8 mouse cellular contexts compared by ENCODE assay signal in genomic region chr9:22131226-22131981, GRCm38 (mm10). TPM values are rescaled to one million over a fixed set of nuclear protein-coding genes. Genes with fewer than 3 reads are reported as not detected.
A peak's percentile ranks its signal among the peaks of the same experiment; 100 is the strongest.
DNase-seq lines count a peak whose midpoint lies in the region; ATAC-seq and TF ChIP-seq lines count a peak whose summit lies in the region.

No protein-coding gene starts in this region.

- no peaks in the 10 kb centered on the region for H3K27me3 ChIP-seq in intestine, postnatal 0 days (replicated peaks; ENCODE audit: control insufficient read depth, insufficient read depth, low read length)
- no peaks in the 10 kb centered on the region for H3K27me3 ChIP-seq in liver, postnatal 0 days (ENCODE audit: insufficient read depth, low read length)
- H3K27me3 ChIP-seq in neural tube, embryonic 14.5 days (ENCODE audit: control insufficient read depth, insufficient read depth, low read length), result peaks cover 11% of the 10 kb centered on the region
- no peaks in the 10 kb centered on the region for H3K27me3 ChIP-seq in cerebellum, adult 2 months (ENCODE audit: control insufficient read depth, insufficient read depth, low read length)

- H3K9me3 ChIP-seq in intestine, postnatal 0 days (ENCODE audit: control insufficient read depth), result no peaks in the 10 kb centered on the region
- H3K9me3 ChIP-seq in liver, postnatal 0 days (ENCODE audit: low read length), result no peaks in the 10 kb centered on the region
- H3K9me3 ChIP-seq in neural tube, embryonic 14.5 days (ENCODE audit: control insufficient read depth, low read length), result no peaks in the 10 kb centered on the region

- ATAC-seq in intestine, postnatal 0 days, result peak; percentile 89
- ATAC-seq in liver, postnatal 0 days, result peak; percentile 63
- ATAC-seq in neural tube, embryonic 14.5 days (ENCODE audit: low read depth), result 0 out of 2 replicates have a peak, but pooled peaks have one; percentile 5

- peaks cover 4% of the 10 kb centered on the region; the same call in 1 of the 2 replicates for H3K36me3 ChIP-seq in intestine, postnatal 0 days (ENCODE audit: control insufficient read depth, insufficient read depth)
- H3K36me3 ChIP-seq in liver, postnatal 0 days (replicated peaks; ENCODE audit: insufficient read depth, low read length), result peaks cover 33% of the 10 kb centered on the region
- H3K36me3 ChIP-seq in neural tube, embryonic 14.5 days (ENCODE audit: control insufficient read depth, insufficient read depth, low read length), result no peaks in the 10 kb centered on the region

- no peak for TF ChIP-seq CTCF in intestine, postnatal 0 days (IDR thresholded peaks at IDR 0.05; ENCODE audit: low read depth)
- TF ChIP-seq CTCF in liver, postnatal 0 days (IDR thresholded peaks at IDR 0.05; ENCODE audit: low read depth), result no peak
- no peak for TF ChIP-seq CTCF in cerebellum, adult 2 months (IDR thresholded peaks at IDR 0.05; ENCODE audit: borderline replicate concordance, insufficient read depth, low read depth, low read length)

- H3K4me2 ChIP-seq in intestine, postnatal 0 days (replicated peaks; ENCODE audit: low read depth), result peak overlapping the region; percentile 71
- H3K4me2 ChIP-seq in liver, postnatal 0 days (ENCODE audit: low read depth, low read length), result peak overlapping the region; percentile 90
- H3K4me2 ChIP-seq in neural tube, embryonic 14.5 days (ENCODE audit: low read depth, low read length), result peak overlapping the region; percentile 23; the same call in 1 of the 2 replicates

- peak overlapping the region; percentile 57 for H3K9ac ChIP-seq in intestine, postnatal 0 days (ENCODE audit: low read depth, low read length)
- H3K9ac ChIP-seq in liver, postnatal 0 days (replicated peaks), result peak overlapping the region; percentile 56
- no peak overlapping the region for H3K9ac ChIP-seq in neural tube, embryonic 14.5 days (replicated peaks; ENCODE audit: low read depth, low read length)

- TF ChIP-seq EP300 in liver, postnatal 0 days (IDR thresholded peaks at IDR 0.05; ENCODE audit: low read depth), result no peak

- intact Hi-C loops in gastrocnemius, postnatal 14 days (cut with DNase I; ENCODE audit: low total_unique reads), result no loop called here

- peak overlapping the region; percentile 40 for H3K4me3 ChIP-seq in intestine, postnatal 0 days (ENCODE audit: low read depth, low read length)
- peak overlapping the region; percentile 42 for H3K4me3 ChIP-seq in liver, postnatal 0 days (ENCODE audit: low read depth, low read length)
- no peak overlapping the region for H3K4me3 ChIP-seq in neural tube, embryonic 14.5 days (ENCODE audit: low read depth, low read length)
- H3K4me3 ChIP-seq in cerebellum, adult 2 months (replicated peaks; ENCODE audit: insufficient read depth, low read depth, low read length), result no peak overlapping the region

- peak; percentile 67 for DNase-seq in CD4-positive, CD25-positive, alpha-beta regulatory T cell, adult 2 months (ENCODE audit: low read depth, low spot score)
- peak; percentile 38 for DNase-seq in adrenal gland, postnatal 25 days
- DNase-seq in gastrocnemius, postnatal 14 days, result peak; percentile 34
- peak; percentile 70 for DNase-seq in liver, postnatal 0 days
- no peak for DNase-seq in frontal cortex, adult 2 months (ENCODE audit: extremely low spot score in 1 of 2, low spot score in 1 of 2)
- no peak for DNase-seq in cerebellum, adult 2 months

- 1% methylated on average over 35 of the region's 35 CpGs for WGBS in intestine, postnatal 0 days
- WGBS in liver, postnatal 0 days (ENCODE audit: insufficient replicate concordance), result 3% methylated on average over 35 of the region's 35 CpGs
- WGBS in neural tube, embryonic 14.5 days, result 3% methylated on average over 33 of the region's 35 CpGs
- 10% methylated on average over 35 of the region's 35 CpGs for WGBS in cerebellum, adult 2 months

- peak overlapping the region; percentile 83 for H3K27ac ChIP-seq in intestine, postnatal 0 days (ENCODE audit: low read depth, low read length)
- peak overlapping the region; percentile 62 for H3K27ac ChIP-seq in liver, postnatal 0 days (ENCODE audit: low read depth)
- no peak overlapping the region for H3K27ac ChIP-seq in neural tube, embryonic 14.5 days (ENCODE audit: low read depth, low read length)
- no peak overlapping the region for H3K27ac ChIP-seq in cerebellum, adult 2 months (ENCODE audit: insufficient read depth, low read length)

- H3K4me1 ChIP-seq in intestine, postnatal 0 days (replicated peaks; ENCODE audit: control insufficient read depth, insufficient read depth, low read length), result no peaks in the 10 kb centered on the region
- H3K4me1 ChIP-seq in liver, postnatal 0 days (ENCODE audit: insufficient read depth), result peaks cover 22% of the 10 kb centered on the region
- H3K4me1 ChIP-seq in neural tube, embryonic 14.5 days (ENCODE audit: control insufficient read depth, insufficient read depth, low read length), result no peaks in the 10 kb centered on the region
- H3K4me1 ChIP-seq in cerebellum, adult 2 months (ENCODE audit: control insufficient read depth, insufficient read depth, low read length), result no peaks in the 10 kb centered on the region

- no peak for TF ChIP-seq POLR2A in cerebellum, adult 2 months (IDR thresholded peaks at IDR 0.05; ENCODE audit: borderline replicate concordance, insufficient read depth, low read length)

RNA-seq across cellular contexts. Expression of gene Acp5, which starts 4.1 kb away (rescaled TPM):
- 19.0 and 25.4 TPM in 2 replicates for total RNA-seq in adrenal gland, postnatal 25 days (2021)
- 1 to 10 TPM in 1 of 2 experiments, under 1 TPM in 1; 0.55 to 1.1 TPM for total RNA-seq in gastrocnemius, postnatal 14 days (2021)
- polyA plus RNA-seq in intestine, postnatal 0 days (2015; fragmentation: Nextera tagmentation; extraction: Ambion mirVana), result 175 and 178 TPM in 2 replicates
- 102 and 108 TPM in 2 replicates for polyA plus RNA-seq in liver, postnatal 0 days (2015; fragmentation: Nextera tagmentation; extraction: Ambion mirVana)
- polyA plus RNA-seq in neural tube, embryonic 14.5 days (2014; fragmentation: Nextera tagmentation; extraction: Ambion mirVana), result 0.26 and 0.40 TPM in 2 replicates
- 0.60 and 1.6 TPM in 2 replicates for polyA plus RNA-seq in frontal cortex, adult 2 months (2012; rRNA removed)
- 0.25 and 0.28 TPM in 2 replicates for polyA plus RNA-seq in cerebellum, adult 2 months (2012; rRNA removed)

RNA-seq across cellular contexts. Expression of gene Elof1, which starts 14.4 kb away (rescaled TPM):
- 75.1 and 75.8 TPM in 2 replicates for total RNA-seq in adrenal gland, postnatal 25 days (2021)
- total RNA-seq in gastrocnemius, postnatal 14 days (2021), result 10 to 100 TPM; 30.1 to 32.7 TPM
- polyA plus RNA-seq in intestine, postnatal 0 days (2015; fragmentation: Nextera tagmentation; extraction: Ambion mirVana), result 93.7 and 99.4 TPM in 2 replicates
- polyA plus RNA-seq in liver, postnatal 0 days (2015; fragmentation: Nextera tagmentation; extraction: Ambion mirVana), result 72.7 and 75.6 TPM in 2 replicates
- 177 and 196 TPM in 2 replicates for polyA plus RNA-seq in neural tube, embryonic 14.5 days (2014; fragmentation: Nextera tagmentation; extraction: Ambion mirVana)
- polyA plus RNA-seq in frontal cortex, adult 2 months (2012; rRNA removed), result 107 and 121 TPM in 2 replicates
- polyA plus RNA-seq in cerebellum, adult 2 months (2012; rRNA removed), result 125 and 130 TPM in 2 replicates

RNA-seq across cellular contexts. Expression of gene Pigyl, which starts 25.2 kb away (rescaled TPM):
- total RNA-seq in adrenal gland, postnatal 25 days (2021), result 52.5 and 64.8 TPM in 2 replicates
- total RNA-seq in gastrocnemius, postnatal 14 days (2021), result 10 to 100 TPM; 29.3 to 30.3 TPM
- 121 and 123 TPM in 2 replicates for polyA plus RNA-seq in intestine, postnatal 0 days (2015; fragmentation: Nextera tagmentation; extraction: Ambion mirVana)
- polyA plus RNA-seq in liver, postnatal 0 days (2015; fragmentation: Nextera tagmentation; extraction: Ambion mirVana), result 34.9 and 36.6 TPM in 2 replicates
- 91.8 and 99.3 TPM in 2 replicates for polyA plus RNA-seq in neural tube, embryonic 14.5 days (2014; fragmentation: Nextera tagmentation; extraction: Ambion mirVana)
- 93.7 and 106 TPM in 2 replicates for polyA plus RNA-seq in frontal cortex, adult 2 months (2012; rRNA removed)
- polyA plus RNA-seq in cerebellum, adult 2 months (2012; rRNA removed), result 115 and 150 TPM in 2 replicates

RNA-seq across cellular contexts. Expression of gene Cnn1, which starts 32.4 kb away (rescaled TPM):
- 0.46 and 0.76 TPM in 2 replicates for total RNA-seq in adrenal gland, postnatal 25 days (2021)
- total RNA-seq in gastrocnemius, postnatal 14 days (2021), result 1 to 10 TPM; 1.7 to 7.9 TPM
- polyA plus RNA-seq in intestine, postnatal 0 days (2015; fragmentation: Nextera tagmentation; extraction: Ambion mirVana), result 419 and 432 TPM in 2 replicates
- polyA plus RNA-seq in liver, postnatal 0 days (2015; fragmentation: Nextera tagmentation; extraction: Ambion mirVana), result 0.33 and 0.68 TPM in 2 replicates
- 0.43 and 0.66 TPM in 2 replicates for polyA plus RNA-seq in neural tube, embryonic 14.5 days (2014; fragmentation: Nextera tagmentation; extraction: Ambion mirVana)
- polyA plus RNA-seq in frontal cortex, adult 2 months (2012; rRNA removed), result 1.4 and 2.3 TPM in 2 replicates
- polyA plus RNA-seq in cerebellum, adult 2 months (2012; rRNA removed), result 1.6 and 1.8 TPM in 2 replicates

RNA-seq across cellular contexts. Expression of gene Ecsit, which starts 46.2 kb away (rescaled TPM):
- 45.7 and 60.4 TPM in 2 replicates for total RNA-seq in adrenal gland, postnatal 25 days (2021)
- 10 to 100 TPM; 68.5 to 72.2 TPM for total RNA-seq in gastrocnemius, postnatal 14 days (2021)
- polyA plus RNA-seq in intestine, postnatal 0 days (2015; fragmentation: Nextera tagmentation; extraction: Ambion mirVana), result 23.8 and 25.3 TPM in 2 replicates
- polyA plus RNA-seq in liver, postnatal 0 days (2015; fragmentation: Nextera tagmentation; extraction: Ambion mirVana), result 18.1 and 18.2 TPM in 2 replicates
- 56.8 and 64.2 TPM in 2 replicates for polyA plus RNA-seq in neural tube, embryonic 14.5 days (2014; fragmentation: Nextera tagmentation; extraction: Ambion mirVana)
- polyA plus RNA-seq in frontal cortex, adult 2 months (2012; rRNA removed), result 62.5 and 64.9 TPM in 2 replicates
- 85.2 and 90.2 TPM in 2 replicates for polyA plus RNA-seq in cerebellum, adult 2 months (2012; rRNA removed)

Comparison
In these comparisons a context has a peak if more than half of its experiments do, and no peak if none do; other contexts are left out.
1. DNase-seq: peak in CD4-positive, CD25-positive, alpha-beta regulatory T cell, adult 2 months (single experiment), adrenal gland, postnatal 25 days (single experiment), gastrocnemius, postnatal 14 days (single experiment) and liver, postnatal 0 days (single experiment); none in frontal cortex, adult 2 months (0 of 2) and cerebellum, adult 2 months (0 of 2).
2. ATAC-seq: peak in every context shown above with its lines; median percentile 89 in intestine, postnatal 0 days; 63 in liver, postnatal 0 days; 5 in neural tube, embryonic 14.5 days.
3. H3K27ac ChIP-seq: peak in intestine, postnatal 0 days (single experiment) and liver, postnatal 0 days (single experiment); none in neural tube, embryonic 14.5 days (single experiment) and cerebellum, adult 2 months (single experiment).
4. H3K4me2 ChIP-seq: peak in every context shown above with its lines; median percentile 90 in liver, postnatal 0 days; 71 in intestine, postnatal 0 days; 23 in neural tube, embryonic 14.5 days.
5. H3K4me3 ChIP-seq: peak in intestine, postnatal 0 days (single experiment) and liver, postnatal 0 days (single experiment); none in neural tube, embryonic 14.5 days (single experiment) and cerebellum, adult 2 months (single experiment).
6. RNA of gene Acp5, which starts 4.1 kb away (polyA plus RNA-seq): 175 to 178 TPM in intestine, postnatal 0 days and 102 to 108 TPM in liver, postnatal 0 days; 0.60 to 1.6 TPM in frontal cortex, adult 2 months, 0.26 to 0.40 TPM in neural tube, embryonic 14.5 days and 0.25 to 0.28 TPM in cerebellum, adult 2 months; every median in the first group is over 10 times any median in the second.